Mouse (Mus musculus) limb, embryonic 14.5 days (tissue): ENCODE data around the gene Nxpe4. TPM values are rescaled to one million over a fixed set of nuclear protein-coding genes. Genes with fewer than 3 reads are reported as not detected.

Source experiments
- ATAC-seq: fragments of 200-750 bp; cut with Nextera tagmentation; 2 replicates; pipeline ENCODE4 v1.8.0; 2017; ENCODE audit warnings: low read depth, moderate number of reproducible peaks, moderate TSS enrichment; ENCODE audit not compliant: low FRiP score
- DNase-seq: peaks from one replicate; pipeline ENCODE4 v3.0.0-alpha.2; 2015; ENCODE audit warnings: low spot score
- H3K27ac ChIP-seq: fragments of 300-500 bp; sonication (generic); replicated peaks from 2 replicates; pipeline ENCODE4 v1.5.1; 2014; ENCODE audit warnings: low read depth, mild to moderate bottlenecking, low read length, moderate library complexity, mixed read lengths
- H3K27me3 ChIP-seq: fragments of 300-500 bp; sonication (generic); 2 replicates; pipeline ENCODE4 v1.6.1; 2014; ENCODE audit warnings: low read length, mixed read lengths; ENCODE audit not compliant: control insufficient read depth, insufficient read depth
- H3K36me3 ChIP-seq: fragments of 300-500 bp; sonication (generic); 2 replicates; pipeline ENCODE4 v1.6.1; 2014; ENCODE audit warnings: mild to moderate bottlenecking, low read length, moderate library complexity, mixed read lengths; ENCODE audit not compliant: control insufficient read depth, insufficient read depth
- H3K4me1 ChIP-seq: fragments of 300-500 bp; sonication (generic); 2 replicates; pipeline ENCODE4 v1.6.1; 2014; ENCODE audit warnings: antibody characterized with exemption, low read length, mixed read lengths; ENCODE audit not compliant: control insufficient read depth, insufficient read depth
- H3K4me2 ChIP-seq: fragments of 300-500 bp; sonication (generic); replicated peaks from 2 replicates; pipeline ENCODE4 v1.6.1; 2014; ENCODE audit warnings: low read depth, mild to moderate bottlenecking, low read length, moderate library complexity; ENCODE audit not compliant: severe bottlenecking
- H3K4me3 ChIP-seq: fragments of 300-500 bp; sonication (generic); replicated peaks from 2 replicates; pipeline ENCODE4 v1.5.1; 2014; ENCODE audit warnings: low read length
- H3K9ac ChIP-seq: fragments of 300-500 bp; sonication (generic); 2 replicates; pipeline ENCODE4 v1.6.1; 2014; ENCODE audit warnings: mild to moderate bottlenecking, low read depth, low read length, moderate library complexity; ENCODE audit not compliant: severe bottlenecking
- H3K9me3 ChIP-seq: fragments of 300-500 bp; sonication (generic); 2 replicates; pipeline ENCODE4 v1.6.1; 2016; ENCODE audit warnings: low read length; ENCODE audit not compliant: control insufficient read depth
- POLR2A ChIP-seq: fragments of 200-500 bp; IDR thresholded peaks from 2 replicates; pipeline ENCODE4 v1.8.0; 2012; ENCODE audit warnings: inconsistent platforms, mild to moderate bottlenecking, moderate library complexity, borderline replicate concordance; ENCODE audit not compliant: insufficient read depth, insufficient read length; ENCODE audit errors: extremely low read depth
- WGBS: fragments of 180-500 bp; shearing (Covaris S2); extraction: QIAGEN DNeasy Blood & Tissue Kit; methylation state at CpG from one replicate; pipeline ENCODE4 v1.1.7; 2014; 5-methylcytosine and 5-hydroxymethylcytosine counted together
- polyA plus RNA-seq, 2 experiments: library from polyadenylated mRNA; depleted of rRNA in 1 of 2; stranded (reverse) in 1 of 2; unstranded in 1 of 2; fragments of >200 nt; fragmentation: Nextera tagmentation in 1 of 2; extraction: Ambion mirVana in 1 of 2; gene quantifications; 2 replicates each; pipeline versions ENCODE4 v1.2.1 to v1.2.3; 2012 to 2014

Gene Nxpe4
- polyA plus RNA-seq, 2 experiments: 6.3 to 8.2 TPM

GRCm38 (mm10) chr9:48252236-48252635 is 90.4 kb downstream of the Nxpe4 start:
- Histone ChIP-seq H3K27me3 (no peaks in the 10 kb centered on the region), H3K36me3 (no peaks in the 10 kb centered on the region), H3K4me1 (peaks cover 3% of the 10 kb centered on the region; the same call in 1 of the 2 replicates), H3K9me3 (no peaks in the 10 kb centered on the region), H3K9ac (no peak overlapping the region), H3K4me2 (no peak overlapping the region), H3K4me3 (no peak overlapping the region), H3K27ac (no peak overlapping the region)
- ATAC-seq (no peak), DNase-seq (no peak)
- no peak for TF ChIP-seq POLR2A
- WGBS: 5% methylated on average over 8 of the region's 8 CpGs

GRCm38 (mm10) chr9:48257001-48257400 is 95.2 kb downstream of the Nxpe4 start:
- ATAC-seq (no peak), DNase-seq (no peak)
- no peaks in the 10 kb centered on the region for H3K9me3 ChIP-seq
- no peaks in the 10 kb centered on the region for H3K27me3 ChIP-seq
- no peak overlapping the region for H3K4me2 ChIP-seq
- TF ChIP-seq POLR2A: no peak
- no peaks in the 10 kb centered on the region for H3K36me3 ChIP-seq
- WGBS: 65% methylated on average over 9 of the region's 9 CpGs
- no peak overlapping the region for H3K9ac ChIP-seq
- no peaks in the 10 kb centered on the region; the same call in 1 of the 2 replicates for H3K4me1 ChIP-seq
- H3K4me3 ChIP-seq: no peak overlapping the region
- H3K27ac ChIP-seq: no peak overlapping the region

GRCm38 (mm10) chr9:48257741-48258423 is 96.1 kb downstream of the Nxpe4 start:
- Histone ChIP-seq H3K9me3 (no peaks in the 10 kb centered on the region), H3K4me2 (no peak overlapping the region), H3K36me3 (no peaks in the 10 kb centered on the region), H3K4me1 (no peaks in the 10 kb centered on the region), H3K27me3 (no peaks in the 10 kb centered on the region), H3K27ac (no peak overlapping the region), H3K4me3 (no peak overlapping the region), H3K9ac (no peak overlapping the region)
- TF ChIP-seq POLR2A: no peak
- ATAC-seq (no peak), DNase-seq (peak; percentile 65)
- 31% methylated on average over 12 of the region's 12 CpGs for WGBS

- Histone ChIP-seq H3K4me3 (no peak overlapping the region), H3K4me2 (no peak overlapping the region), H3K27me3 (no peaks in the 10 kb centered on the region), H3K36me3 (no peaks in the 10 kb centered on the region), H3K9ac (no peak overlapping the region), H3K9me3 (no peaks in the 10 kb centered on the region), H3K4me1 (0 out of 2 replicates have a peak, but pooled peaks cover 3% of the 10 kb centered on the region), H3K27ac (no peak overlapping the region)
- WGBS: 93% methylated on average over 6 of the region's 6 CpGs
- ATAC-seq (no peak), DNase-seq (no peak)
- no peak for TF ChIP-seq POLR2A
Observed at GRCm38 (mm10) chr9:48264616-48265015, 102.8 kb downstream of the Nxpe4 start.

GRCm38 (mm10) chr9:48265491-48265890 is 103.7 kb downstream of the Nxpe4 start:
- DNase-seq (no peak), ATAC-seq (no peak)
- Histone ChIP-seq H3K4me1 (0 out of 2 replicates have a peak, but pooled peaks cover 3% of the 10 kb centered on the region), H3K36me3 (no peaks in the 10 kb centered on the region), H3K9me3 (no peaks in the 10 kb centered on the region), H3K27me3 (no peaks in the 10 kb centered on the region), H3K4me2 (no peak overlapping the region), H3K27ac (no peak overlapping the region), H3K9ac (no peak overlapping the region), H3K4me3 (no peak overlapping the region)
- no peak for TF ChIP-seq POLR2A
- 75% methylated on average over 4 of the region's 4 CpGs for WGBS
